Mouse (Mus musculus) embryonic facial prominence, embryonic 12.5 days (tissue): ENCODE data around the gene Lgsn. TPM values are rescaled to one million over a fixed set of nuclear protein-coding genes. Genes with fewer than 3 reads are reported as not detected.

Experiments
- ATAC-seq: fragments of 200-750 bp; cut with Nextera tagmentation; 2 replicates; pipeline ENCODE4 v1.8.0; 2017; ENCODE audit not compliant: insufficient number of reproducible peaks, insufficient read depth, low FRiP score, low TSS enrichment
- H3K27ac ChIP-seq: fragments of 300-500 bp; sonication (generic); 2 replicates; pipeline ENCODE4 v1.5.1; 2016; ENCODE audit warnings: mild to moderate bottlenecking
- H3K27me3 ChIP-seq: fragments of 300-500 bp; sonication (generic); 2 replicates; pipeline ENCODE4 v1.6.1; 2016; ENCODE audit warnings: mild to moderate bottlenecking, moderate library complexity
- H3K36me3 ChIP-seq: fragments of 300-500 bp; sonication (generic); 2 replicates; pipeline ENCODE4 v1.6.1; 2016; ENCODE audit warnings: mild to moderate bottlenecking
- H3K4me1 ChIP-seq: fragments of 300-500 bp; sonication (generic); 2 replicates; pipeline ENCODE4 v1.6.1; 2016
- H3K4me2 ChIP-seq: fragments of 300-500 bp; sonication (generic); replicated peaks from 2 replicates; pipeline ENCODE4 v1.6.1; 2016; ENCODE audit warnings: mild to moderate bottlenecking, moderate library complexity
- H3K4me3 ChIP-seq: fragments of 300-500 bp; sonication (generic); 2 replicates; pipeline ENCODE4 v1.5.1; 2016; ENCODE audit warnings: mild to moderate bottlenecking
- H3K9ac ChIP-seq: fragments of 300-500 bp; sonication (generic); 2 replicates; pipeline ENCODE4 v1.6.1; 2016; ENCODE audit warnings: mild to moderate bottlenecking, moderate library complexity
- H3K9me3 ChIP-seq: fragments of 300-500 bp; sonication (generic); 2 replicates; pipeline ENCODE4 v1.6.1; 2016; ENCODE audit warnings: mild to moderate bottlenecking, moderate library complexity
- WGBS: fragments of 180-500 bp; shearing (Covaris S2); methylation state at CpG from one replicate; pipeline ENCODE4 v1.1.7; 2016; 5-methylcytosine and 5-hydroxymethylcytosine counted together
- polyA plus RNA-seq: library from polyadenylated mRNA; unstranded; fragments of >200 nt; fragmentation: Nextera tagmentation; extraction: Ambion mirVana; gene quantifications from 2 replicates; pipeline ENCODE4 v1.2.1, GENCODE M21; 2016

Gene Lgsn
- not detected in 2 replicates for polyA plus RNA-seq

DNA sequence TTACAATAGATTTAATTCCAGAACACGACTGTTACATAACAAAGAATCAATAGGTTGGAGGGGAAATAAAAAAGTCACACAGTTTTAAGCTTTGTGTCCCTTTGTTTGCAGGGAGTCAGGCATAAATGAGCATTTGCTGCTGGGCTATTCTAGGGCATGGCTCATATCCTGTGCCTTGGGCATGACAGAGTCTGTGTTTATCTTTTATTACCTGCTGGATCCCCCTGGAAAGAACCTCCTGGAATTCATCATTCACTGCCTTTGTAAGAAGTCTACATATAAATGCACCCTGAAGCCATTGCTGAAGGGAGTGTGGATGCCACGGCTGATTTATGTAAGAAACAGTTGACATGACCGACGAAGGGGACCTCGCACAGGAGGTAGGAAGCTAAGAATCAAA lies at the start of gene Lgsn:
TSS of gene Lgsn (plus strand) at position 301 of the 400 bp plus-strand sequence.
- Histone ChIP-seq H3K9ac (no peak within 1 kb of the TSS), H3K4me2 (no peak within 1 kb of the TSS), H3K27me3 (no peaks in the 10 kb centered on the region), H3K4me1 (no peaks in the 10 kb centered on the region), H3K36me3 (no peaks in the 10 kb centered on the region), H3K4me3 (no peak within 1 kb of the TSS), H3K9me3 (no peaks in the 10 kb centered on the region), H3K27ac (no peak within 1 kb of the TSS)
- no peak for ATAC-seq
- WGBS: 77% methylated on average over 5 of the region's 5 CpGs

GRCm38 (mm10) chr1:31138387-31138786 lies 37.8 kb upstream of the Lgsn start:
- Histone ChIP-seq H3K9ac (no peak overlapping the region), H3K27me3 (no peaks in the 10 kb centered on the region), H3K9me3 (no peaks in the 10 kb centered on the region), H3K36me3 (no peaks in the 10 kb centered on the region), H3K4me3 (no peak overlapping the region), H3K27ac (no peak overlapping the region), H3K4me2 (no peak overlapping the region), H3K4me1 (peaks cover 4% of the 10 kb centered on the region; the same call in 1 of the 2 replicates)
- 78% methylated on average over 3 of the region's 3 CpGs for WGBS
- ATAC-seq: no peak

GRCm38 (mm10) chr1:31142288-31143094 lies 33.7 kb upstream of the Lgsn start:
- no peaks in the 10 kb centered on the region for H3K36me3 ChIP-seq
- H3K4me3 ChIP-seq: no peak overlapping the region
- H3K9ac ChIP-seq: no peak overlapping the region
- H3K27me3 ChIP-seq: no peaks in the 10 kb centered on the region
- H3K27ac ChIP-seq: no peak overlapping the region
- ATAC-seq: no peak
- H3K4me1 ChIP-seq: peaks cover 4% of the 10 kb centered on the region; the same call in 1 of the 2 replicates
- H3K4me2 ChIP-seq: no peak overlapping the region
- WGBS: 46% methylated on average over 8 of the region's 8 CpGs
- no peaks in the 10 kb centered on the region for H3K9me3 ChIP-seq

GRCm38 (mm10) chr1:31143571-31143970 lies 32.6 kb upstream of the Lgsn start:
- H3K4me2 ChIP-seq: no peak overlapping the region
- 78% methylated on average over 2 of the region's 2 CpGs for WGBS

DNA sequence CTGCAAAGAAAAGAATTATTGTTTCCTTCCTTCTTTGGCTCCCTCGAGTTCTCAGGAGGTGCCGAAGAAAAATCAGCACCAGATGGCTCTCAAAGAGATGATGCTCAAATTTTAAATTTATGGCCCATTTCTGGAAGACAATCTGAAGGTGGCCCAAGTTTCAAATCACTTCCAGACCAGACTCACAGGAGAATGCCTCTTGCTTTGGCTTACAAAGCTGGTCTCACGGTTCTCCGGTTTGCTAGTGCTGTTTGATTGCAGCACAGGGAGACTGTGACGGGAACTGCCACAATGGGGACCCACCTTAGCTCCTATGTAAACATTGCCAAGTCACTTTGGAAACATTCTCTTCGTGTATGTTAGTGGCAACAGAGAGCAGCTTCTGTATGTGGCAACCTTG lies 26.5 kb upstream of the Lgsn start:
- 9% methylated on average over 6 of the region's 6 CpGs for WGBS
- Histone ChIP-seq H3K9me3 (no peaks in the 10 kb centered on the region), H3K4me2 (no peak overlapping the region), H3K36me3 (no peaks in the 10 kb centered on the region), H3K27me3 (no peaks in the 10 kb centered on the region), H3K27ac (peak overlapping the region; percentile 36; the same call in 1 of the 2 replicates), H3K4me3 (no peak overlapping the region), H3K9ac (no peak overlapping the region), H3K4me1 (peaks cover 19% of the 10 kb centered on the region)
- ATAC-seq: no peak

More at GRCm38 (mm10) chr1:31143571-31143970, 32.6 kb upstream of the Lgsn start:
- H3K27ac ChIP-seq: no peak overlapping the region
- no peaks in the 10 kb centered on the region for H3K27me3 ChIP-seq
- no peak for ATAC-seq
- H3K4me1 ChIP-seq: peaks cover 4% of the 10 kb centered on the region; the same call in 1 of the 2 replicates
- H3K9me3 ChIP-seq: no peaks in the 10 kb centered on the region
- no peaks in the 10 kb centered on the region for H3K36me3 ChIP-seq
- H3K9ac ChIP-seq: no peak overlapping the region
- H3K4me3 ChIP-seq: no peak overlapping the region

GRCm38 (mm10) chr1:31150546-31150945 lies 25.7 kb upstream of the Lgsn start:
- 59% methylated on average over 3 of the region's 3 CpGs for WGBS
- Histone ChIP-seq H3K27me3 (no peaks in the 10 kb centered on the region), H3K9ac (no peak overlapping the region), H3K27ac (no peak overlapping the region), H3K9me3 (no peaks in the 10 kb centered on the region), H3K36me3 (no peaks in the 10 kb centered on the region), H3K4me2 (no peak overlapping the region), H3K4me1 (peaks cover 19% of the 10 kb centered on the region), H3K4me3 (no peak overlapping the region)
- no peak for ATAC-seq

DNA sequence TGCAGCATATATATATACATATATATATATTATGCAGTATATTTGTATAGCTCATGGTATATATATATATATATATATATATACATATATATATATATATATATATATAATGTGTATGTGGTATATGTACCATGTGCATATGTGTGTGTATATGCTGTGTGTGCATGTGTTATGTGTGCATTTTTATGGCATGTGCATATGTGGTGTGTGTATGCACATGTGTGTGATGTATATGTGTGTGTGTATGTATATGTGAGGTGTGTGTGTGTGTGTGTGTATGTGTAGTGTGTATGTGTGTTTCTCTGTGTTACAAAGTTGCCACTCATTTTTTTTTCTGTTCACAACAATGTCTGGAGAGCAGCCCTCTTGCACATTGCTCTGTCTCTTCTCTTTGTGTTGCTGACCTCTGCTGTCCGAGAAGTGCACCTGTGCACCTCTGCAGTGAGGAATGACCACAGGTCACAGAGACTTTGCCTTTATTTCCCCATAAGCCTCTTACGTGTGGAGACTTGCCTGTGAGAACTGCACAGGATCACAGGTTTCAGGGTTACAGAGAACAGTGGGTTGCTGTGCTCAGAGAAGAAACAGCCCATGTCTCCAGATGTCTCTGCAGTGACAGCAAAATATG lies 23.3 kb upstream of the Lgsn start:
- 53% methylated on average over 2 of the region's 2 CpGs for WGBS

DNA sequence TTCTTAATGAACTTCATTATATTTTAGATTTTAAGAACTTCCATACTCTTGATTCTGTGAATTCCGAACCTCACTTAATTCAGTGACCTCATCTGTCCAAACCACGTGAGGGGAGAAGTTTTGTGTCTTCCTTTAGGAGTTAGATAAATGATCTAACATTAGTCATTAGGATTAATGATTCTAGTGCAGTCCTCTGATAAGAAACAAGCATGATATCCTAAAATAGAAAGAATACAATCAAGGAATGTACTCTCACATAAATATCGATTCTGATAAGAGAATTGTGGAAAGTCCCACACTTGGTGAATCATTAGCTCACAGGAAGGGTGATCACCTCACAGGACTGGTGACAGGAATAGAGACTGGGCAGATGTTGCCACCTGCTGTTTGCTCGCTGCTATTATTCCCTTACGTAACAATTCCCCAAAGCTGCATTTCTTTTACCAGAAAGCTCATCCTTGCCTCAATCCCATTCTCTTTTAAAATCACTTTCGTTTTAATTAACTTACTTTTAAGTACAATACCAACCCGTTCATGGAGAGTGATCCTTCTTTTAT lies 22.3 kb upstream of the Lgsn start:
- Histone ChIP-seq H3K36me3 (no peaks in the 10 kb centered on the region), H3K9me3 (no peaks in the 10 kb centered on the region), H3K9ac (no peak overlapping the region), H3K4me3 (no peak overlapping the region), H3K27me3 (no peaks in the 10 kb centered on the region), H3K27ac (no peak overlapping the region), H3K4me2 (no peak overlapping the region), H3K4me1 (peaks cover 16% of the 10 kb centered on the region)
- no peak for ATAC-seq
- WGBS: 21% methylated on average over 7 of the region's 7 CpGs

More for the DNA sequence above, 23.3 kb upstream of the Lgsn start:
- Histone ChIP-seq H3K36me3 (no peaks in the 10 kb centered on the region), H3K9me3 (no peaks in the 10 kb centered on the region), H3K4me3 (no peak overlapping the region), H3K4me2 (no peak overlapping the region), H3K27ac (no peak overlapping the region), H3K27me3 (no peaks in the 10 kb centered on the region), H3K9ac (no peak overlapping the region), H3K4me1 (peaks cover 19% of the 10 kb centered on the region)
- no peak for ATAC-seq

DNA sequence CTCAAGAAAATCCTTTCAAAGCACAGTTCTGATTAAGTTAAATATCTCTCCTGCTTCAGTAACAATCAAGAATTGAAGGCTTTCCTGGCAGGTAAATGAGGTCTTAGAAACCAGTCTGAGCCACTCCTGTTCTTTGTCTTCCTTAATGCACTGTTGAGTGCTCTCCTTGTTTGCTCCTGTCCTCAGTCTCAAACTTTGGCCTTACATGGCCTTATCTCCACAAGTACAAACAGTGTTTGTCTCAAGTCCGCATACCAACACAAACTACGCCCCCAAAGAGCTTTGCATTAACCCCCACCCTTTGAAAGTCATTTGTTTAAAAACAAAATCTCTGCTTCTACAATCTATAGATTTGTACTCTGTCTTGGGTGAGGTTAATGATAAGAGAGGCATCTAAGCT lies 20.0 kb upstream of the Lgsn start:
- no peaks in the 10 kb centered on the region for H3K9me3 ChIP-seq
- no peaks in the 10 kb centered on the region for H3K36me3 ChIP-seq
- H3K4me1 ChIP-seq: no peaks in the 10 kb centered on the region
- 81% methylated on average over 2 of the region's 2 CpGs for WGBS
- H3K9ac ChIP-seq: no peak overlapping the region
- no peak for ATAC-seq
- H3K27me3 ChIP-seq: no peaks in the 10 kb centered on the region
- no peak overlapping the region for H3K27ac ChIP-seq
- H3K4me3 ChIP-seq: no peak overlapping the region
- H3K4me2 ChIP-seq: no peak overlapping the region

DNA sequence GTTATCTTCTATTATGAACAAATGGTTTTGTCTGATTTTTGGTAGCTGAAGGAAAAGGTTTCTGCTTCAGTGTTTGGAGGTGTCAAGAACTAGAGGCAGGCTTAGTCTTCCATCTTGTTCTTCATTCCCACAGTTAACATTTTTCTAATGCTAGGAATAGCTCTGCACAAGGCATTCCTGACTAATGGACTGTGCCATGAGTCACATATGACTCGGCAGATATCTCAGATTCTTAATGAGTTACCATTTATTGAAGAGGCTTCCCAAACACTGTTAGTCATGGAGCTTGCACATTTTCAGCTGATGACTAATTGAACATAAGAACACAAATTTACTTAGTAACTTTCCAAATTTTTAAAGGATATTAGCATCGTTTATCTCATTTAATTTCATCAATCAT lies 19.3 kb upstream of the Lgsn start:
- no peak overlapping the region for H3K27ac ChIP-seq
- ATAC-seq: no peak
- H3K9ac ChIP-seq: no peak overlapping the region
- 81% methylated on average over 2 of the region's 2 CpGs for WGBS
- no peak overlapping the region for H3K4me3 ChIP-seq
- no peaks in the 10 kb centered on the region for H3K9me3 ChIP-seq
- H3K4me1 ChIP-seq: no peaks in the 10 kb centered on the region
- H3K36me3 ChIP-seq: no peaks in the 10 kb centered on the region
- no peaks in the 10 kb centered on the region for H3K27me3 ChIP-seq
- H3K4me2 ChIP-seq: no peak overlapping the region

DNA sequence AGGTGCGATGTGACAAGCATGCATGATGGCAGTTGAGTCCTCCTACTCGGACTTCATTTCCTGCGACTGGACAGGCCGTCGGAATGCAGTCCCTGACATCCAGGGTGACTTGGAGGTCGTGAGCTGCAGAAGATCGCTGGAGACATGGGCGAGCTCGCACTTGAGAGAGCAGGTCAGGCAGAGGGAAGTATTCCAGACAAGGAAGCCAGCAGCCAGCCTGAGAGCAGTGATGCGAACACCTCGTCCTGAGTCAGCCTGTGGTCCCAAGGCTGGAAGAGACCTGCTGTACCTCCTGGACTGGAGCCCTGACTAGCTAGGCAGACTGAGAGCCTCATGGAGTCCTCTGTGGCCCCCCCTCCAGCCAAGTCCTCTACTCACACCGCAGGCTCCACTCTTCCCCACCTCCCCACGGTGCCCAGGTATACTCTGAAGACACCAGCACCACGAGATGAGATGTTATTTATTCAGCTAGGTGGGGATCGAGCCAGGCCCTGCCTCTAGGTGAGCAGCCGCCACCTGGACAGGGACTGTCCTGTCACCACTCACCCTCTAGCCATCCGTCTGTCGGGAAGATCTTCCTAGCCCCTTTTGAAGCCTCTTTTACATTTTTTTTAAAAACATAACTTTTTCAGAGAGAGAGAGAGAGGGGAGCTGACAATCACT lies 11.5 kb upstream of the Lgsn start:
- H3K4me1 ChIP-seq: no peaks in the 10 kb centered on the region
- no peak for ATAC-seq

More for the DNA sequence above, 11.5 kb upstream of the Lgsn start:
- no peaks in the 10 kb centered on the region for H3K36me3 ChIP-seq
- H3K9ac ChIP-seq: no peak overlapping the region
- no peak overlapping the region for H3K4me2 ChIP-seq
- H3K27ac ChIP-seq: no peak overlapping the region
- WGBS: 69% methylated on average over 18 of the region's 18 CpGs
- H3K4me3 ChIP-seq: no peak overlapping the region
- H3K9me3 ChIP-seq: no peaks in the 10 kb centered on the region
- no peaks in the 10 kb centered on the region for H3K27me3 ChIP-seq
